Comparison of ENCODE assay signal across 19 mouse cellular contexts in the genomic region with DNA sequence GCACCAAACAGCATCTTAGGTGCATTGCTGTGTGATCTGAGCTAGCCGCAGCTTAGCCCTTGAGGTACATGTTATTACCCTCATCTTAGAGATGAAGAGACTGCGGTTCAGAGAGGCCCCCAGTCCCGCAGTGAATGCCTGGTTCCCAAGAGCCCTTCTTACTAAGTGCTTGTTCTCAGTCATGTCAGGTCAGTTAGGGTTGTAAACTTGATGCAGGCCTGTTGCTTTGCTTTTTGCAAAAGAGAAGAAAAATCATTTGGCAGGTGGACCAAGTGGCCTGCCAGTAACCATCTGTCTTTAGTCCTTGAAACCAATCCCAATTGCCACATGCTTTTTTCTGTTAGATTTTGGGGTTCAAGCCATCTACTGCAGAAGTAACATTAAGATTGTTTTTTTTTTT.
"Had no signal": no experiment of that assay in that cellular context is flagged by ENCODE, and none has a peak within 500 bp of the region (broad histone marks: within the 10 kb centered on the region; RNA-seq: fewer than 3 reads in every experiment).

No protein-coding gene starts in this region.

- H3K9me3 ChIP-seq: limb, embryonic 12.5 days; limb, embryonic 15.5 days; liver, embryonic 12.5 days; liver, embryonic 15.5 days had no signal

- ATAC-seq: liver, embryonic 12.5 days had no signal

- H3K27me3 ChIP-seq: limb, embryonic 12.5 days; limb, embryonic 15.5 days; liver, embryonic 12.5 days; liver, embryonic 15.5 days had no signal

- H3K4me1 ChIP-seq: limb, embryonic 12.5 days; limb, embryonic 15.5 days had no signal

- H3K4me2 ChIP-seq: limb, embryonic 12.5 days; limb, embryonic 15.5 days; liver, embryonic 12.5 days; liver, embryonic 15.5 days; midbrain, embryonic 11.5 days had no signal

- DNase-seq: kidney, adult 9 months; kidney, postnatal 14 days; layer of hippocampus, adult 9-11 months; layer of hippocampus, postnatal 36 days; left cerebral cortex, postnatal 4 days; lung, adult 2 months; lung, postnatal 14 days; lung, postnatal 4 days; midbrain, embryonic 14.5 days; thymus, adult 2 months; thymus, postnatal 14 days had no signal

- H3K27ac ChIP-seq: layer of hippocampus, adult 2 months; left cerebral cortex, adult 2 months; limb, embryonic 12.5 days; limb, embryonic 15.5 days; liver, embryonic 15.5 days; stomach, postnatal 0 days had no signal

- H3K4me3 ChIP-seq: layer of hippocampus, adult 2 months; left cerebral cortex, adult 2 months; limb, embryonic 12.5 days; limb, embryonic 15.5 days; liver, embryonic 12.5 days; liver, embryonic 15.5 days had no signal

- H3K9ac ChIP-seq: limb, embryonic 12.5 days; limb, embryonic 15.5 days; liver, embryonic 12.5 days; liver, embryonic 15.5 days had no signal
